Mouse (Mus musculus) cortical plate, adult 2 months (tissue): ENCODE results near the gene Pik3cb.

Experiments
- CTCF ChIP-seq: fragments of 200-500 bp; IDR thresholded peaks from 2 replicates; pipeline ENCODE4 v1.5.1; 2011; ENCODE audit warnings: mild to moderate bottlenecking, control low read depth, low read length; ENCODE audit not compliant: insufficient read depth; ENCODE audit errors: extremely low read depth
- POLR2A ChIP-seq: fragments of 200-500 bp; IDR thresholded peaks from 2 replicates; pipeline ENCODE4 v1.6.1; 2011; ENCODE audit warnings: mild to moderate bottlenecking, low read length, control low read depth; ENCODE audit not compliant: insufficient read depth; ENCODE audit errors: extremely low read depth

DNA sequence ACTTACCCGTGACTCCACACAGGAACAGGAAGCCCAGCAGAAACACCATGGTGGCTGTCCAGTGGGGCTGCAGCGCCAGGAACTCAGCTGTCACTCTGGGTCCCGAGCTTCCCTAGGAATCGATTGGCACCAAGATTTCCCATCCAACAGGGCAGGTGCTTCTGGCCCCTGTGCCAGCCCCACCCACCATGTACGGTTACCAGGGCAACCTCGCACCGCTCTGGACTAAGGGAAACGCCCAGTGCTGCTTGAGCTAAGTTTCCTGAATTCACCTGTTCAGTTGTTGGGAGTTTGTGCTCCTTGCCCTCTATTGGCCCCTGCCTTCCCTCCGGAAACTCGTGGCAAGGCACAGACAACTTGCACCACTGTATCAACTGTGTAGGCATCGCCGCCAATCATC, 104.8 kb downstream of the Pik3cb start, which contains the start of gene Gm1123:
- TF ChIP-seq CTCF = no peak
- no peak for TF ChIP-seq POLR2A
